Mouse (Mus musculus) neural tube, embryonic 14.5 days (tissue): ENCODE measurements around the gene Spag6. TPM values are rescaled to one million over a fixed set of nuclear protein-coding genes. Genes with fewer than 3 reads are reported as not detected.

Experiments used
- polyA plus RNA-seq: library from polyadenylated mRNA; unstranded; fragments of >200 nt; fragmentation: Nextera tagmentation; extraction: Ambion mirVana; gene quantifications from 2 replicates; pipeline ENCODE4 v1.2.1, GENCODE M21; 2014

The Spag6 gene
- polyA plus RNA-seq, 1 experiment from 2014 or later: not detected

Other genes with a start within 250 kb of the Spag6 start
- gene Commd3, start 21.6 kb upstream of the Spag6 start, polyA plus RNA-seq: 203 and 222 TPM in 2 replicates
- gene Bmi1, start 17.0 kb upstream of the Spag6 start, polyA plus RNA-seq: 30.6 and 39.0 TPM in 2 replicates